Mouse (Mus musculus): Measurements from ENCODE around the gene Olfr866.

Olfr866 gene

DNA sequence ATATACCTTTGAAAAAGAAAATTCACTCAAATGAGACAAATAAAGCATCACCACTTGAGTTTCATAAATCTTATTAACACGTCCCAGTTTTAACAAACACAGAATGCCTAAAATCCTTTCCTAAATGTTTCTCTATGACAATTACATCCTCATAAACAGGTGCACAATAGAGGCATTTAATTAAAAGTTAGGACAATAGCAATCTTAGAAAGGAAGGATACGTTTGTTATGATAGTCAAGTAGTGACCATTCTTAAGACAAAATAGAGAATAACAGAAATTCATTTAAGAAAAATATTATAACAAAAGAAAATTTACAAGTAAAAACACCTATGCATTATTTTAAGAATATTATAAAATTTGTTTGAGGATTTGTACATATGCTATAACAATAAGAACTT lies at the start of gene Olfr866:
Gene Olfr866 (minus strand): TSS at position 101 of the 400 bp plus-strand sequence.
- no peak for DNase-seq

- no peak for DNase-seq
Measured at GRCm38 (mm10) chr9:20073523-20074177, 45.8 kb upstream of the Olfr866 start.

DNA sequence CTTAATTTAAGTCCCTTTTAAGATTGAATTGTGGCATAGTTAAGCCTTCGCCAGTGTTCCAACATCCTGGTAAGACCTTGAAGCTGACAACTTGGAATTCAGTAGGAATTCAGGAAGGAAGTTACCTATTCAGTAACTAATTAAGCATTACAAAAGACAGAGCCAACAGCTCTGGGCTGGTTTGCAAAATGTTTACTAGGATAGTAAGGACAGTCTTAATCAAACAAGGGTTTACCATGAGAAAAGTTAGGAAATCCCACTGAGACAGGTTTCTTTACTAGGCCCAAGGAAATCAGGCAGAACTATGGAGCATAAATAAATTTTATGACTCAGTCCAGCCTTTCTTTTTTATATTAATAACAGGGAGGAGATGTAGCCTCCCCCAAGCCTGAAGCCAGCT lies 43.5 kb upstream of the Olfr866 start:
- no peak for DNase-seq

DNA sequence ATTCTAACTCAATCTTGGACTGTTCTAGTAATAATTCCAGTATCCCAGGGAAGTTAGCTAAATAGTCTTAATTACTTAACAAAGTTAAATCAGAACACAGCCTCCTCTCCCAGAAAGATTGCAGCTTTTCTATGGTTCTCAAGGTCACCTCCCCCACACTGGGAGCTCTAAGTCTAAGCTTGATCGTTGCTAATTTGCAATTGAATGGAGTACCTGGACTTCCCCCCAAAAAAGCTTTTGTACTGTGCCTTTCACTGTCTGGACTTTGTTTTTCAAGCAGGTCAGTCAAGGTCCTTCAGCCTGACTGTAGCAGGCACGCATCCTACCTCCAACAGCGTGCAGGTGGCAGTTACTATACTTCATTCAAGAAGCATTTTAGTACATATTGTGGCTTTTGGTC lies 42.4 kb upstream of the Olfr866 start:
- DNase-seq: no peak

DNA sequence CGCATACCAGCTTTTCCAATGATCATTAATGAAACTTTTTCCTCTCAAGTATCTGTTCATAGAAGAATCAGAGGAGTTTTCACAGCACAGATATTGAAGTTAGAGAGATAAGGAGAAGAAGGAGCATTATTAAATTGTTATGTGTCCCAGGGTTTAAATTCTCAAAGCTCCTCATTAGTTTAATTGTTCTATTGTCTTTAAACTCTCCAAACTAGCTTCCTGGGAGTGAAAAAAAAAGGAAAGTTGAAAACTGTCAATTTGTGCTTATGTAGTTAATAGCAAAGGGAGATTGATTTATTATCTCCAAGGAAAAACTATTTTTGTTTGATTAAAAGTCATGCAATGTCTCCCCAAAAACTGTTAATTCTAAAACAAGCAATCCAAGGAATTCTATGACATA lies 29.6 kb upstream of the Olfr866 start, which contains the start of gene Olfr867:
Gene Olfr867 (minus strand): TSS at position 101 of the 400 bp plus-strand sequence.
- DNase-seq: no peak

DNA sequence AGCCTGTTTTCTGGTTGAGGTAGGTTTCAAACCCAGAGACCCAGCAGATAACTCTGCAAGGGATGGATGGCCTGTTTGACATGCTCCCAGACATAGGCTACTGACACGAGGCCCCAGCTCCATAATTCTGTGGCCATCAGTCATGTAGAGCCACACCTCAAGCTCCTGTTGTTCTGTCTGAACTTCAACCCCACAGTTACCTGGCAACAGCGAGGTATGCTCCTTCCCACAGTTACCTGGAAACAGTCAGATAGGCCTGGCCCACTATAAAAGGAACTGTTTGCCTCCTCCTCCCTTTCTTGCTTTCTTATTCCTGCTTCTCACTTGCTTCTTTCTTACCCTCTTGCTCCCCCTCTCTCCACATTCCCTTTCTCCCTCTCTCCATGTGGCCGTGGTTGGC lies 20.1 kb upstream of the Olfr866 start:
- DNase-seq: no peak
